Mouse (Mus musculus): ENCODE measurements around the gene Maco1. TPM values are rescaled to one million over a fixed set of nuclear protein-coding genes. Genes with fewer than 3 reads are reported as not detected.

Maco1 gene
- total RNA-seq, 1 experiment, result 56.1 TPM

DNA sequence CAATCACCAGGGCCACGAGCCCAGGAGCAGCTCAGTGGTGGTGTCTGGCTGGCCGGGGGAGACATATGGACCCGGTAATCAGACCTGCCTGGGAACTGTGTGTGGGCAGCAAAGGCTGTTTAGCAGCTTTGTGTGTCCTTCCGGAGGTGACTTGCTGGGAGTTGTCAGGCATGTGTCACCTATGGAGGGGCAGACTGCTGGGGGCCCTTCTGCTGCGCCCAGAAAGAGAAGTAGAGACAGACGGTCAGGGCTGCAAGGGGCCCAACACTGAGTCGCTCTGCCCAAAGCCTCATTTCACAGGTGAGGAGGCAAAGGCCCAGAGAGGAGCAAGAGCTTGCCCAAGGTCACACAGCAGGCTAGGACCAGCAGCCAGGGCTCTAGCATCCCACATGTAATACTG lies 83.3 kb downstream of the Maco1 start:
- peaks cover 1 to 20% of the 10 kb centered on the region in 2 experiments; a peak in 3 of 4 replicates for H3K4me1 ChIP-seq (ENCODE audit: control insufficient read depth in 2 of 2, insufficient read depth in 2 of 2, low read length in 2 of 2, poor library complexity in 1 of 2)
- H3K4me3 ChIP-seq (ENCODE audit: insufficient read depth in 1 of 2, low read depth in 1 of 2, low read length in 2 of 2, poor library complexity in 1 of 2, severe bottlenecking in 1 of 2), result no peak overlapping the region

DNA sequence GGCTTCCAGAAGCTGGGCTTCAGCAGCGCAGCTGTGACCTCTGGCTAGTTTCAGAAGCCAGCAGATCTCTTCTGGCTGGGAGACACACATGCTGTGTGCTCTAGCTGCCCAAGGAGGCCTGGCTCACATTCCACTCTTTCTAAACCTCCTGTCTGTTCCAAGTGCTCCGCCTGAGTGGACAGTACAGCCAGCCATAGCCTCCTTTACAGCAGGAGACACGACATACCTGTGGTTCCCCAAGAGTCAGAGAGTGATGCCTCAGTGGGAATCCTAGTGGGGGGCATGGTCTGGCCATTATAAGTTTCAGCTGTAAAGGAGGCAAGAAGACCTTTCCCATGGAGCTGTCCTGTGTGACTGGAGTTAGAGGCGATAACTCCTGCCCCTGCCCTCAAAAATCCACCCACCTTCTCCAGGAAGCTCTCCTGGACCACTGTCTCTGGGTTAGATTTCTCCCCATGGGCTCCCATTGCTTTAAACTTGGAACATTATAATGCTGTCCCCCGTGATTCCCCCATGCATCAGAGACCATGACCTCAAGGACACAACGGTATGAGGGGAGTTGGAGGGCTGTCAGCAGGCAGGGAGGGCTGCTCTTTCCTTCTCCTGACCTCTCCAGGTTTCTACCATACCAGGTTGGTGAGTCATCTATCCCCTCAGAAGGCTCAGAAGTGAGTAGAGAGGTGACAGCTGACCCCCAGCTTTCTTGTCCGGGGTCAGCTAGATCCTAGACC lies 83.9 kb downstream of the Maco1 start:
- Histone ChIP-seq H3K27ac (ENCODE audit: insufficient read depth, low read depth, low read length, poor library complexity, severe bottlenecking) (no peak overlapping the region), H3K36me3 (ENCODE audit: control insufficient read depth, insufficient read depth, low read length, poor library complexity, severe bottlenecking) (no peaks in the 10 kb centered on the region), H3K9me3 (ENCODE audit: control insufficient read depth, insufficient read depth, low read depth, low read length) (no peaks in the 10 kb centered on the region), H3K9ac (ENCODE audit: insufficient read depth, low read depth, low read length, poor library complexity, severe bottlenecking) (no peak overlapping the region), H3K4me3 (ENCODE audit: insufficient read depth in 1 of 2, low read depth in 1 of 2, low read length in 2 of 2, poor library complexity in 1 of 2, severe bottlenecking in 1 of 2) (no peak overlapping the region), H3K4me1 (ENCODE audit: control insufficient read depth in 2 of 2, insufficient read depth in 2 of 2, low read length in 2 of 2, poor library complexity in 1 of 2) (peaks cover 1 to 22% of the 10 kb centered on the region in 2 experiments; a peak in 3 of 4 replicates)
- in situ Hi-C loops (cut with MboI; ENCODE audit: low sequenced_read_pairs in 2 of 2, unreplicated experiment in 2 of 2), result no loop called here
- no peak for DNase-seq (ENCODE audit: low read depth, low spot score)
- TF ChIP-seq ZC3H11A (IDR thresholded peaks at IDR 0.05; ENCODE audit: borderline replicate concordance, low read depth, low read length), result no peak

More for the DNA sequence above, 83.3 kb downstream of the Maco1 start:
- no peaks in the 10 kb centered on the region for H3K36me3 ChIP-seq (ENCODE audit: control insufficient read depth, insufficient read depth, low read length, poor library complexity, severe bottlenecking)
- no peaks in the 10 kb centered on the region for H3K9me3 ChIP-seq (ENCODE audit: control insufficient read depth, insufficient read depth, low read depth, low read length)
- in situ Hi-C loops (cut with MboI; ENCODE audit: low sequenced_read_pairs in 2 of 2, unreplicated experiment in 2 of 2), result no loop called here
- H3K27ac ChIP-seq (ENCODE audit: insufficient read depth, low read depth, low read length, poor library complexity, severe bottlenecking), result no peak overlapping the region
- no peak overlapping the region for H3K9ac ChIP-seq (ENCODE audit: insufficient read depth, low read depth, low read length, poor library complexity, severe bottlenecking)
- DNase-seq (ENCODE audit: low read depth, low spot score), result no peak
- TF ChIP-seq ZC3H11A (IDR thresholded peaks at IDR 0.05; ENCODE audit: borderline replicate concordance, low read depth, low read length), result no peak
- TF ChIP-seq CHD2 (IDR thresholded peaks at IDR 0.05; ENCODE audit: low read depth, low read length), result no peak
- TF ChIP-seq MAFK (IDR thresholded peaks at IDR 0.05; ENCODE audit: insufficient read depth, low read depth, low read length), result no peak
- TF ChIP-seq HCFC1 (IDR thresholded peaks at IDR 0.05; ENCODE audit: borderline replicate concordance, insufficient read depth, low read length), result no peak
- no peak for TF ChIP-seq ZNF384 (IDR thresholded peaks at IDR 0.05; ENCODE audit: low read depth, low read length)

DNA sequence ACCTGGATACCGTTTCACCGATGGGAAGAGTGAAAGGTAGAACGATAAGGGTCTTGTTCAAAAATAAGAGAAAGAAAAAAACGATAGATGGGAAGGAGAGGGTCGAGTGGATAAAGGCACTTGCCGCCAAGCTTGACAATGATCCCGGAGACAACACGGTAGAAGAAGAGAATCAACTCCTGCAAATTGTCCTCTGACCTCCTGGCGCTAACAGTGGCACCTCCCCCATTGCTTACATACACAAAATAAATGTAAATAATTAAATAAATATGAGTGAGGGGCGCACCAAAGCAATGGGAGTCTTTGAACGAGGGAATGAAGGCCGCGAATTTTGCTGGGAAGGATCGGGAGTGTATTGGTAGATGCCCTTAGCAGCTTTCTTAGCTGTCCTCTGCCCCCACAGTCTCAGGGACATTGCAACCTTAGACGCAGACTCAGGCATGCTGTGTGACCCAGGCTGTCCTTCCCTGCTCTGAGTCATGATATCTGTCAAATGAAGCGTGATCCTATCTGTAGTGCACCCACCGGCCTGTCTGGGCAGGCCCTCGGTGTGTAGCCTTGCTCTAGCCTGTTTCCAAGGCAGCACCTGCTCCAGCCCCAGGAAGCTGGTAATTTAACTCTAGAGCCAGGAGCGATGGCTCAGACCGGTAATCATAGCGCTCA lies 84.8 kb downstream of the Maco1 start:
- Histone ChIP-seq H3K36me3 (ENCODE audit: control insufficient read depth, insufficient read depth, low read length, poor library complexity, severe bottlenecking) (no peaks in the 10 kb centered on the region), H3K9me3 (ENCODE audit: control insufficient read depth, insufficient read depth, low read depth, low read length) (no peaks in the 10 kb centered on the region), H3K9ac (ENCODE audit: insufficient read depth, low read depth, low read length, poor library complexity, severe bottlenecking) (peak overlapping the region; percentile 44; the same call in 1 of the 2 replicates), H3K4me1 (ENCODE audit: control insufficient read depth in 2 of 2, insufficient read depth in 2 of 2, low read length in 2 of 2, poor library complexity in 1 of 2) (peaks cover 1 to 20% of the 10 kb centered on the region in 2 experiments; a peak in 3 of 4 replicates), H3K4me3 (ENCODE audit: insufficient read depth in 1 of 2, low read depth in 1 of 2, low read length in 2 of 2, poor library complexity in 1 of 2, severe bottlenecking in 1 of 2) (peak overlapping the region; percentile 72 to 87), H3K27ac (ENCODE audit: insufficient read depth, low read depth, low read length, poor library complexity, severe bottlenecking) (no peak overlapping the region)
- TF ChIP-seq HCFC1 (IDR thresholded peaks at IDR 0.05; ENCODE audit: borderline replicate concordance, insufficient read depth, low read length) (no peak), ZC3H11A (IDR thresholded peaks at IDR 0.05; ENCODE audit: borderline replicate concordance, low read depth, low read length) (no peak), ZNF384 (IDR thresholded peaks at IDR 0.05; ENCODE audit: low read depth, low read length) (no peak), CHD2 (IDR thresholded peaks at IDR 0.05; ENCODE audit: low read depth, low read length) (no peak), MAFK (IDR thresholded peaks at IDR 0.05; ENCODE audit: insufficient read depth, low read depth, low read length) (no peak)
- in situ Hi-C loops (cut with MboI; ENCODE audit: low sequenced_read_pairs in 2 of 2, unreplicated experiment in 2 of 2), result no loop called here
- DNase-seq (ENCODE audit: low read depth, low spot score), result no peak

DNA sequence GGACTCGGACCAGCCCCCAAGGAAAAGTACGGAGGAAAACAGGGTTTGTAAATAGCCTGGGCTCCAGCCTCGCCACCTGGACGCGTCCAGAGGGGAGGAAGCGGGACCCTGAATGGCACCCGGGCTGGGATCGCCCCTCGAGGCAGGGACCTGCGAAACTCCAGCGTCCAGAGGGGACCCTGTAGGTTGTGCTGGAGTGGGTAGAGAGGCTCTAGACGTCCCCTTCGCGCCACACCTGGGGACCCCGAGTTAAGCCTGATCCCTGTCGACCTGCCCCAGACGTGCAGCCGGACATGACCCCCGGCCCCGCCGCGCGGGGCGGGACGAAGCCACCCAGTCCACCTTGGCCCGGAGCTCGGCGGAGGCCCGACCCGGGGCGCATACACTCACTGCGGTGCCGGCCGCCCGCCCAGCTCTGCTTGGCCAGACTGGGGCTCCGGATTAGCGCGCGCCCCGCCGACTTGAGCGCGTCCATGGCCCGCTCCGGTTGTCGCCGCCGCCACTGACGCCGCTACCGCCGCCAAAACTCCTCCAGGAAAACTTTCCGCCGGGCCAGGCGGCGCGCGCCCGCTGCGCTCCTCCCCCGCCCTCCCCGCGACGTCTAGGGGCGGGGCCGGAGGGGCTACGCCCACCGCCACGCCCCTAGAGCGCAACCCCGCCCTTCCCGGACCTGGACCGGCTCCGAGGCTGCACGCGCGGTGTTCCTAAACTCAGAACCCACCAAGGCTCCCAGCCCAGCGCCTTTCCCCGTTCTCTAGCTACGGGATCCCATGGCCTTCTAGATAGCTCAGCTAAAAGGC lies 85.5 kb downstream of the Maco1 start, which contains the start of gene Ldlrap1:
TSS of gene Ldlrap1 (minus strand) at position 599 of the 800 bp plus-strand sequence.
- Histone ChIP-seq H3K4me3 (ENCODE audit: insufficient read depth in 1 of 2, low read depth in 1 of 2, low read length in 2 of 2, poor library complexity in 1 of 2, severe bottlenecking in 1 of 2) (peak within 1 kb of the TSS; percentile 72 to 87), H3K36me3 (ENCODE audit: control insufficient read depth, insufficient read depth, low read length, poor library complexity, severe bottlenecking) (no peaks in the 10 kb centered on the region), H3K9me3 (ENCODE audit: control insufficient read depth, insufficient read depth, low read depth, low read length) (no peaks in the 10 kb centered on the region), H3K27ac (ENCODE audit: insufficient read depth, low read depth, low read length, poor library complexity, severe bottlenecking) (no peak within 1 kb of the TSS), H3K9ac (ENCODE audit: insufficient read depth, low read depth, low read length, poor library complexity, severe bottlenecking) (peak within 1 kb of the TSS; percentile 83), H3K4me1 (ENCODE audit: control insufficient read depth in 2 of 2, insufficient read depth in 2 of 2, low read length in 2 of 2, poor library complexity in 1 of 2) (peaks cover 1 to 13% of the 10 kb centered on the region in 2 experiments; a peak in 3 of 4 replicates)
- TF ChIP-seq ZC3H11A (IDR thresholded peaks at IDR 0.05; ENCODE audit: borderline replicate concordance, low read depth, low read length), result no peak
- TF ChIP-seq CHD2 (IDR thresholded peaks at IDR 0.05; ENCODE audit: low read depth, low read length), result no peak
- TF ChIP-seq ZNF384 (IDR thresholded peaks at IDR 0.05; ENCODE audit: low read depth, low read length), result no peak
- no peak for TF ChIP-seq HCFC1 (IDR thresholded peaks at IDR 0.05; ENCODE audit: borderline replicate concordance, insufficient read depth, low read length)
- no peak for TF ChIP-seq MAFK (IDR thresholded peaks at IDR 0.05; ENCODE audit: insufficient read depth, low read depth, low read length)
- no peak for DNase-seq (ENCODE audit: low read depth, low spot score)
- in situ Hi-C loops (cut with MboI; ENCODE audit: low sequenced_read_pairs in 2 of 2, unreplicated experiment in 2 of 2), result no loop called here
